Mouse (Mus musculus) induced T-regulatory cell, adult 2 months (primary cell): ENCODE results near the gene Ncan.
"Not testable (repeated sequence)": the region's sequence is repeated elsewhere in the genome, so short reads cannot be mapped to it uniquely, and the experiment has no call there.

Experiments used
- DNase-seq: peaks from one replicate; pipeline ENCODE4 v3.0.0-alpha.2; 2012; ENCODE audit warnings: low read depth

Ncan gene

DNA sequence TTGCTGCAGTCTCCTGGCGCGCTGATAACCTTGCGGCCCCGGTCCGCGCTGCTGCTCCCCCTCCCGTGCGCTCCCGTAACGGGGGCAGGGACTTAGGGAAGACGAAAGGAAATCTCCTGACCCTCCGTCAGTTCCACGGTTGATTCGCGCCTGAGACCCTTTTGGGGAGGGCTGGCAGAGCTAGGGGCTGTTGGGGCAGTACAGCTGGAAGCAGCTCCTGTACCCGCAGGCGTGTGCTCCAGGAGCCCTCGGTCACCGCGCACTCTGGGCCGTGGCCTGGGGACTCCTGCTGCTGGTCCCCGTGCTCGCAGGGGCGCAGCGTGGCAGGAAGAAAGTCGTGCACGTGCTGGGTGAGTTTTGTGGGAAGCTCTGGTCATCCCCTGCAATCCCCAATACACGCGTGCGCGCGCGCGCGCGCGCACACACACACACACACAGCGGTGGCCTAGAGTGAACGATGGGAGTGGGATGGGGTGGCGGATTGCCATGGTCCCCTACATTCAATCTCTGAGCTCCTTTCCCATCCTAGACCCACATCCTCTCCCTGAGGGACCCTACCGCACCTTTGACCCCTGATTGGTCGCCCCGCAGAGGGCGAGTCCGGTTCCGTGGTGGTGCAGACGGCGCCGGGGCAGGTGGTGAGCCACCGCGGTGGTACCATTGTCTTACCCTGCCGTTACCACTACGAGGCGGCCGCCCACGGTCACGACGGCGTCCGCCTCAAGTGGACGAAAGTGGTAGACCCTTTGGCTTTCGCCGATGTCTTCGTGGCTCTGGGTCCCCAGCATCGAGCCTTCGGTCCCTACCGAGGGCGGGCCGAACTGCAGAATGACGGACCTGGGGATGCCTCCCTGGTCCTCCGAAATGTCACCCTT, 36.2 kb downstream of the Ncan start:
- peak; percentile 19 for DNase-seq

DNA sequence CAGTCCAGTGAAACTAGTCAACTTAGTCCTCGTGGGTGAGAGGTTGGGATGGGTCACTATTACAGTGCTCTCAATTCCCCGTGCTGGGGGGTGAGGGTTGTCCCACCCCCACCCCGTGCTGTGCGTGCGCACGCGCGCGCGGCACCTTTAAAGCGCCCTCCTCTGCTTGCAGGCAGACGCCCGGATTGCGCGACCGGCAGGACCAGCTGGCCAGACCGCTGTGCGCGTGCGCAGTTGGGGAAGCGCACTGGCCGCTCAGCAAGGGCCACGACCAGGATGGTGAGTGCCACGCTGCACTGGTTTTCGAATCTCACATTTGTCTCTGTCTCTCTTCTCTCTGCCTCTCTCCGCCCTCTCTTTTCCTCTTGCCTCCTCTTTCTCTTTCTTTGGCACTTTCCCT, 37.4 kb downstream of the Ncan start, which contains the start of gene Hapln4:
Hapln4 (plus strand) TSS at position 173 of the 400 bp plus-strand sequence.
- peak; percentile 31 for DNase-seq

DNA sequence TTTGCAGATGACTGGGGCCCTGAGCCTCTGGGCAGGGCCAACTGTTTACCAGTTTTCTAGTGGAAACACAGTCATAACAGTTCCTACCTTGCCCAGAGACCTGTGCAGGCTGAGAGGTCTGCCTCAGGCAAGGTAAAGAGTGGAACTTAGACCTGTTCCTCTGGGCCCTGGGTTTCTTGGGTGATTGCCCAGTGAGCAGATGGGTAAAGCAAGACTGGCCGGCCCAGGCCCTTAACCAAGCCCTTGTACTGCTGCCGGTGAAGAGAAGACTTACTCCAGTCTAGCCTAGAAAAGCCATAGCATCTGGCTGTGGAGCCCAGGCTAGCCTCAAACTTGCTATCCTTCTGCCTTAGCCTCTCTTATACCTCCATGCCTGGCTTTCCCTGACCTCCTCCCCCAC, 38.7 kb downstream of the Ncan start:
- no peak for DNase-seq

DNA sequence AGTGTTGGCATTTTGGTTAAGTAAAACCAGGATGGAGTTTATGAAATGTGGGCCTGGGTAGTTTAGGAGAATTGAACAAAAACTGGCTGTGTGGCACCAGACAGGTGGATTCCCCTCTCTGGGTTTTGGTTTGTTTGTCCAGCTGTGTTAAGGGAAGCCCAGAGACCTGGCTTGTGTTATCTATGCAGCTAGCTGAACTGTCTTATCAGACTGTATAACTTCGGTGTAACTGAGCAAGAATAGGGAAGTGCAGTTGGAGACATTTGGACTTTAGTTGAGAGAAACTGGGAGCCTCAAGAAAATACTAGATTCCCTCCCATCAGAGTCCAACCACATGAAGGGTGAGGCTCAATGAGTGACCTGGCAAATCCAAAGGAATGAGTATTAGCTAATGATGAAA, 47.0 kb downstream of the Ncan start:
- no peak for DNase-seq

DNA sequence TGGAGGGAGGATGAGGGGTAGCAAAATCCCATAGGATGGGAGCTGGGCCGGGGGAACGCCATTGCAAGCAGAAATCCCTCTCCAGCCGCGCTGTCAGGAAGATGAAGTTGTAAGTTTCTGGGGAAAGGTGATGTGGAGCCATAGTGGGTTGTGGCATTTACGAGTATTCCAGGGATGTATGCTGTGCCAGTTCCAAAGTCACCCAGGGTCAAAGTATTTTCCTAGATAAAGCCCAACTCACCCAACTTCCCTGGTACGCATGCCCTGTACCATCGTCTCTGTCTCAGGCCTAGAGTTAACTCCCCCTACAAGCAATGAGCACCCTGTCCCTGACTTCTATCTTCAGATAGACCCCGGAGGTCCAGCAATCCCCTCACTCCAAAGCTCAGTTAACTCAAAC, 47.6 kb downstream of the Ncan start:
- DNase-seq = peak; percentile 10

DNA sequence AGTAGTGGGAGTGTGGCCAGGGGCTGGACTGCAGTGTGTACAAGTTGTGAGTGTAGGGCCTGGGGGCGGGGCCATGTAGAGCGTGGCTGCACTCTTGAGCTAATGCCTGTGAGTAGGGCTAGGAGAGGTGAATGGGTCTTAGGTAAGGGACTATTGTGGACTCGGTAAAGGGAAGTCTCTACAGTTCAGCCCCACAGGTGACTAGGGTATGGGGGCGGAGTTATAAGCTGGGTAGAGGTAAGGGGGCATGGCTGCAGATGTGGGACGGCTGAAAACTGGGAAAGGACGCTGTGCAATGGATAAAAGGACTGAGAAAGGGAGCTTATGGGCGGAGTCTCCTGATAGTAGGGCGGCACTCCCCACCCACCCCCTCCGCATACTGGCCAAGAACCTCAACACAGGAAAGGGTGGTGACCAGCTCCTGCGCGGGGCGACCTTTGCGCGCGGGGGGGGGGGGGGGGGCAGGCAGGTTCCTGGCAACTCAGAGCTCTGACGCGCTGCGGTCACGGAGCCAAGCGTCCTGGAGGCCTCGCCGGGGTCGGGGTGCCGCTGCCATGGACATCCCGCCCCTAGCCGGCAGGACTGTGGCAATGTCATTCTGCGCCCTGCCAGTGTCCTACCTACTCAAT, 48.1 kb downstream of the Ncan start, which contains the start of gene Tm6sf2:
Tm6sf2 (plus strand) TSS at position 484 of the 629 bp plus-strand sequence.
- peak; percentile 59 for DNase-seq

DNA sequence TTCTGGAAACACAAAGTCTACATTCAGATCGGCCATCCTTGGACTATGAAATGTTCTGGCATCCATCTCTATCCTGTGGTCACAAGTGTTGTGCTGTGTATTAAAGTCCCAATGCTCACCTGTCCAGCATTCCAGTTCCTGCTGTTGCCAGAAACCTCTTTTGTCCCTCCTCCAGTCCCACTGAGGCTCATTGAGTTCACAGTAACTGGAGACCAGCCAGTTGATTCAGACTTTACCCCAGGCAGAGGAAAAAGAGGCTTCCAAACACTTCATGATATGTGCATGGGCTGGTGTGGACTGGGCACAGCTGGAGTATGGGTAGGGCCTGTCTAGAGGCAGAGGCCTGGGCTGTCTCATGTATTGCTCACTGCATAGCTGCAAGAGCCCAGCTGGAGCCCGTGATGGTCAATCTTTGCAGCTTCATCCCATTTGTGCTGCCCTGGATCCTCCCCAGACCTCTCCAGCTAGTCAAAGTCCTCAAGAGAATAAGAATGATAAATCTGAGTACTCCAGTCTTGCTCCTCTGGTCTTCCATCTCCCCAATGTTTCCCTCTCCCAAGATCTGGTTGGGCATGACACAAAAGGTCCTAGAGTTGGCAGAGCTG, 48.7 kb downstream of the Ncan start:
- DNase-seq = no peak

DNA sequence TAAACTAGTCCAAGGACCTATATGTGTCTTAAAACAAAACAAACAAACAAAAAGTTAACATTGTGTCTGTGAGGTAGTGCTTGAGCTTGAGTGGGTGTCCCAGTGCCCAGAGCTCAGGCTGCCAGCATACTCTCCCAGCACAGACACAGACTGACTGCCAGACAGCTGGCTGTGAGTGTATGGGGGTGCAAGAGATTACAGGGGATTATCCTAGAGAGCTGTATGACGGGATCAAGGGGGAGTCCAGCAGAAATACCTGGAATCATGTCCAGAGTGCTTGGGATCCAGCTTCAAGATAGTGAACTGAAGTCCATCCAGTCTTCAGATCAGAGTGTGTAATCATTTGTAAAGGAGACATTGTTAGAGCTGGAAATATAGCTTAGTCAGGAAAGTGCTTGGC, 63.0 kb downstream of the Ncan start:
- no peak for DNase-seq

DNA sequence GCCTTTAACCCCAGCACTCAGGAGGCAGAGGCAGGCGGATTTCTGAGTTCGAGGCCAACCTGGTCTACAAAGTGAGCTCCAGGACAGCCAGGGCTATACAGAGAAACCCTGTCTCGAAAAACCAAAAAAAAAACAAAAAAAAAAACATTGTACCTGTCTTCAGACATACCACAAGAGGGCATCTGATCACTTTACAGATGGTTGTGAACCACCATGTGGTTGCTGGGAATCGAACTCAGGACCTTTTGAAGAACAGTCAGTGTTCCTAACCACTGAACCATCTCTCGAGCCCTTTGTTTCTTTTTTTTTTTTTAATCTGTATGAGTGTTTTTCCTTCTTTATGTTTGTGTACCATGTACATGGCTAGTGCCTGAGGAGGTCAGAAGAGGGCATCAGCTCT, 70.2 kb downstream of the Ncan start:
- not testable (repeated sequence) for DNase-seq

DNA sequence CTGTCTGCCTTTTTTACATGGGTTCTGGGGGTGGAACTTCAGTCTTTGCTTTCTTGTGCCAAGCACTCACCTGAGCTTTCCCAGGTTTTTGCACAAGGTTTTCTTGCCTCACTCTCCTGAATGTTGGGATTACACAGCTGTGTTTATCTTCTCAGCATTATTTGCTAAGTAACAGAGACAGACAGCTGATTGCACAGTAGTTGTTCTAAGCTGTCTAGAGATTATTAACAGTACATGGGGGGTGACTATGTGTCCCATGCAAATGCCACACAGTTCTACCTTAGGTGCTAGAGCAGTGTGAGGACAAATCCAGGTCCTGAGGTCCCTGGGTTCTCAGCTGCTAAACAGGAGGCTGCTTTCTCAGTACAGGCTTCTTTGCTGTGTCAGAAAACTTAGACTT, 71.0 kb downstream of the Ncan start:
- no peak for DNase-seq

DNA sequence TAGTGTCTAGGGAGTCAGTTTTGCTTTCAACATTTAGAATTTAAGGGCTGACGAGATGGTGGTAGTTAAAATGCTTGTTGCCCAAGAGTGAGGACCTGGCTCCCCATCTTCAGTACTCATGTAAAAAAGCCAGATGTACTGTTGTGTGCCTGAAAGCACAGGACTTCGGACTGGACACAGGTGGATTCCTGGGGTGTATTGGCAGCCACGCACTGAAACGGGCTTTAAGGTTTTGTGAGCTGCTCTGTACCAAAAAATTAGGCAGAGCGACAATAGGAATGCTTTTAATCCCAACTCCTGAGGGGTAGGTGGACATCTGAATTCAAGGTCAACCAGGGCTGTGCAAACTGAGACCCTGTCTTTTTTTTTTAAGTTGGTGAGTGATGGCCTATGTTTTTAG, 76.7 kb downstream of the Ncan start:
- no peak for DNase-seq
